Mouse (Mus musculus): ENCODE measurements around the gene Gsc2.

Gsc2 gene

DNA sequence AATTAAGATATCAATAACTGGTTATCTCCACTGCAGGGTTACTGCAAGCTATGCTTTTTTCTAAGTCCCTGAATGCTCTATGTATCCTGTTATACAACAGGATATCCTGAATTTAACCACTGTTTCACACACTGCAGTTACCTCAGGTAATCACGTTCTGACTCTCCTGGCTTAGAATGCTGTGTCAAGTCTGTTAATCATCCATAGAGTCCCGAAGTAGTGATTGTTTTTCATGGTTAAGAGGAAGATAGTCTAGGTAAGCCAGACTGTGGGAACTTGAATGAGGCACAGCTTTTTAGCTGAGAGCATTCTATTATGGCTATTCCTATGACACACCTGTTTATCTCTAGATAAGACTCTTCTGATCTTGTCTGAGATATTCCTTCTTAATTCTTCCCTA lies 49.6 kb downstream of the Gsc2 start:
- no peak for DNase-seq (ENCODE audit: low read depth, low spot score)

Data from retina, postnatal 7 days (tissue).